Mouse (Mus musculus) adrenal gland, adult (tissue): Measurements from ENCODE around the gene Gm12216.
A peak's percentile ranks its signal among the peaks of the same experiment; 100 is the strongest.
"Not testable (repeated sequence)": the region's sequence is repeated elsewhere in the genome, so short reads cannot be mapped to it uniquely, and the experiment has no call there.

ENCODE experiments used
- DNase-seq, 2 experiments: peaks; one replicate each; pipeline ENCODE4 v3.0.0; 2022 to 2023; ENCODE audit warnings: low spot score in 1 of 2; ENCODE audit not compliant: inconsistent age in 2 of 2

The Gm12216 gene

GRCm38 (mm10) chr11:53873909-53874704, 15.1 kb upstream of the Gm12216 start:
- peak in 1 of 2 experiments; percentile 44 for DNase-seq

- peak; percentile 66 to 84 for DNase-seq
These were observed 12.9 kb upstream of the Gm12216 start for GRCm38 (mm10) chr11:53871786-53872507.

- DNase-seq, result no peak
These were observed 10.1 kb upstream of the Gm12216 start for GRCm38 (mm10) chr11:53869172-53869571.

- DNase-seq, result peak; percentile 37 to 78
These were observed 9.3 kb upstream of the Gm12216 start for GRCm38 (mm10) chr11:53868323-53868722.

- DNase-seq, result not testable (repeated sequence)
These were observed 5.8 kb upstream of the Gm12216 start for GRCm38 (mm10) chr11:53864724-53865310.

GRCm38 (mm10) chr11:53860944-53861343, 1.9 kb upstream of the Gm12216 start:
- not testable (repeated sequence) for DNase-seq

DNA sequence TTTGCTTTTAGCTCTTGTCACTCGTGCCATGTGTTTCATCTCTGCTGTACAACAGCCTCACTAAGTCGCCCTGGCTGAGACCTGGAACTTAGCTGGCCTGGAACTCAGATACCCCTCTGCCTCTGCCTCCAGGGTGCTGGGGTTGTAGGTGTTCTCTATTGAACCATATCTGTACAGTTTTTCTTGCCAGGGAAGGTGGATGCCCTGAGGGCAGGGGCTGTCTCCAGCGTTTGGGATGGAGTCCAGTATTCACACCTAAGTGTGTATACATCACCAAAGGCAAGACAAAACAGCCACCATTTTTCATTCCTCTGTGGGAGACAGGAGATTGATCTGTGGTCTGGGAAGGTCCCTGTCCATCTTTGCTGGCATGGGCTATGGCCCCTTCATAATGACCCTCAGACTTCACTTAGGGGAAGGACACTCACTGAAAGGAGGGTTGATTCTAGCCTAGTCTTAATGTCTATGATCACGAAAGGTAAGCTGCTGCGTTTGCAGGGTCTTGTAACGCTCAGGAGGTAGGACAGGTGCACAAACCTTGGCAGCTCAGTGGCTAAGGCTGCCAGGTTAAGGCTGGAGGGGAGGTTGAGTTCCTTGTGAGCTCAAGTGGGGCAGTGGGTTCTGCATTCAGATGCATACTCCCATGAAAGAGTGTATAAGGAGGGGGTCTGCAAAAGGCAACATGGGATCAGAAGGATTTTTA, 847 bp downstream of the Gm12216 start:
- DNase-seq, result peak in 1 of 2 experiments; percentile 52

- peak in 1 of 2 experiments; percentile 37 for DNase-seq
These were observed 5.4 kb downstream of the Gm12216 start for GRCm38 (mm10) chr11:53853665-53854064.

DNA sequence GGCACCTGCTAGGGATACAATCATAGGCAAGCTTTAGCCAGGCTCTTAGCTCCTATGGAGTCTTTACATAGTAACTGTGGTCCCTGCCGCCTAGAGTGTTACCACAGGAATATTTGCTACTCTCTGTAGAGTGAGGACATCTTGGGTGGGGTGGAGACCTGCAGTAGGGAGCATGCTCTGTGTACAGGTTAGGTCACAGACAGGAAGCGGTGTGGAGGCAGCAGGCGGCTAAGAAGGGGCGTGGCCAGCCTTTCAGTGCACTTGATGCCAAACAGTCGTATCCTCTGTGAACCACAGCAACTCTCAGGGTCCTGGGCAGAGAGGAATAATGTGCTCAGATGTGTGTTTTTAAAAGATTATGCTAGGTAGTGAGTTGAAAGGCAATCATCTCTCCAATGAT, 7.3 kb downstream of the Gm12216 start:
- DNase-seq, result no peak

DNA sequence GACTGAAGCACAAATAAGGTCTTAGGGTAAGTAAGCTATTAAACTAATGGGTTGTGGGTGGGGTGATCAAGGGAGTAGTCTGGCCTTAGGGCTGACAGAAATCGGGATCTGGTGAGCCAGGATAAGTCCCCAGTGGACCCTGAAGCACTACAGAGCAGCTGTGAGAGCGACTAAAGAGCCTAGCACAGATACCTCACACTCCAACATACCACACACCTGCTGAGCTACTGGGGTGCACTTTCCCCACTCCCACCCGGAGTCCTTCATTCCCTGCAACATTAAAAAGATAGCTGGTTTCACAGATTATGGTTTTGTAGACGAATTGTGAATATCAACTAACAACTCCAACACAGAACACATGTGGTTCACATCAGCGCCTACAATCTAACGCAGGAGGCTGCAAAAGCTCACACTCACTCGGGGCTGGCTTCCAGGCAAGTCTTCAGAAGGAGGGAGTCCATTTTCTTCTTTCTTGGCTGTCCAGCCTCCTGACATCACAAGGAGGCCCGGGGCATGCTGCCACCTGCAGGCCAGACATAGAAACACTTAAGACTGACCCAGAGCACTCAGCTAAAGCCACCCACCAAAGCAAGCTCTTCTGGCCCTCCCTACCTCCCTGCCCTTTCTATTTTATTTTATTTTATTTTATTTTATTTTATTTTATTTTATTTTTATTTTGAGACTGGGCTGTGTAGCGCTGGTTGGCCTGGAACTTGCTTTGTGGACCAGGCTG, 9.3 kb downstream of the Gm12216 start:
- DNase-seq, result peak; percentile 83 to 92

DNA sequence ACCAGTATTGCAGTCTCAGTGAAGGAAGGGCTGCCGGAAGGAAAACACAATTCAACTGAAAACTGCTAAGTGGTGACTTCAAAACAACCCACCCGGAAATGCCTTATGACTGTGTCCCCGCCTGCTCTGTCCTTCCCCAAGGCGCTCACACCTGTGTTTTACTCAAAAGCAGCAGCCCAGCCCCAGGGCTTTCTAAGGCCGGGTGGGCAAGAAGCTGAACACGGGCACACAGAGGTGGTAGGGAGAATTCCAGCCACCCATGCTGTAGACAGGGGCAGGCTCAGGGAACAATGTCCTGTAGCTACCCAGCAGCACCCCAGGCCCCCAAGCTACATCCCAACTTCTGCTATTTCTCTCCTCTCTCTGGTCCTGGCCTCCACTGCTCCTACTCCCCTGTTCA, 13.4 kb downstream of the Gm12216 start:
- DNase-seq, result no peak

DNA sequence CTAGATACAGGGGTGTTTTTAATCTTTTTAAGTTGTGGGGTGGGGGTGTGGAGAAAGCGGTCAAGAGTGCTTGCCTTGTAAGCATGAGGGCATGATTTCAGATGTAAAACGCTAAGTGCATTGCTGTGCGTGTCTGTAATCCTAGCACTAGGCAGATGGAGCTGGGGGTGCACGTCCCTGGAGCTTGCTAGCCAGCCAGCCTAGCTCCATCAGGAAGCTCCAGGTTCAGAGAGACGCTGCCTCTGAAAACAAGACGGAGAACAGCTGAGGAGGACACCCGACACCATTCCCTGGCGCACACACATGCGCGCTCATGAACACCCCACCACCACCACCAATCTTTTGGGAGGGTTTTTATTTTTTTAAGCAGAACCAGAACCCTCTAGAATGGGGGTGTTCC, 15.9 kb downstream of the Gm12216 start:
- DNase-seq, result no peak

- DNase-seq, result no peak
These were observed 16.9 kb downstream of the Gm12216 start for GRCm38 (mm10) chr11:53842161-53842581.

DNA sequence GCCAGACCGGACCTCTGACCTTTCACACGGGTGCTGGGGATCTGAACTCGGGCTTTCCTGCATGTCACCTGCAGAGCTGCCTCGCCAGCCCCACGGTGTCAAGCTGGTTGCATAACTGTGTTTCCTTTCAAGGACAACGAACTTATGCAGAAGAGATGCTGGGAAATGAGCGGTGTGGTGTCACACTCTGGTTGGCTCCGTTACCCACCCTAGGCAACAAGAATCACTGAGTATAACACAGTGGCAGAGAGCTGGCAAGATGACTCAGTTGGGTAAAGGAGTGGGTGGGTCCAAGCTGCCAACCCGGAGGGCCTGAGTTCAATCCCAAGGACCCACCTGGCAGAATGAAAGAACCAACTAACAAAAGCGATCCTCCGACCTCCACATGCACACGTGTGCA, 17.5 kb downstream of the Gm12216 start:
- no peak for DNase-seq

DNA sequence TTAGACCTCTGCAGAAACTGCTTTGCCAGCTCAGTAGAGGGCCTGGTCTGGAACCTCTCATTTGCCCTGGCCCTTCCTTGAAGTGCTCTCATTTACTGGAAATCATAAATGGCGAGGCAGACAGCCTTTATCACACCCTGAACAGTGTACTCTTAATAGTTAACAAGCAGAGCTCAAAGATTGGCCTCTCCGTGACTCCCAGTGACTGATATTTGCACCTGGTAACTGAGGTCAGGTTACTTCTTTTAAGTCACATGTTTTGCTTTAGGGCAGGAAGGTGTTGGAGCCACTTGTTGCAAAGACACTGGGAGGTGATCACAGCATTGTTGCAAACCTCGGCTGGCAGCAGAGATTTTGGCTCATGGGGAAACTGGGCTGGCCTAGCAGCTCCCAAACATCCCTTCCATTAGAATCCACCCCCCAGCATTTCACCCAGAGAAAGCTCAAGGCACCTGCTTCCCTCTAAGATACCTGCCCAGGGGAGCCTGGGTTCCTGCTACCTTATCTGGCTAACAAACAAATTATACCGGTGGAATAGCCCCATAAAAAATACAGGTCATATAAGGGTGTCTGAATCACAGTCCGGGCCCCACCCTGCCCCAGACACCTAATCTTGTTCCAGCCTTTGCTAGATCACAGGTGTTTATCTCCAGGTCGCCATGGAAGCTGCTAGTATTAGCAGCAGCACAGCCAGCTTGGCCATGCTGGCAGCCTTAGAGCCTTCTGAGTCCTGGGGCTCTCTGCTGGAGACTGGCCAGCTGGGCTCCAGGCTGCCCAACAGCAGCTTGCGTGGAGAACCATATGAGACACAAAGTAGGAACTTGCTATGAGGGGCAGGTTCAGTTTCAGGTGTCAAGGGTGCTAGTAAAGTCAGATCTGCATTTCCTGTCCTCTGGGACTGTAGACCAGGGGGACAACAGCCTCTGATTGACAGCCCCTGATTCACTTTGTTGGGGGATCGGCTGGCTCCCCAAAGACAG, 19.1 kb downstream of the Gm12216 start:
- DNase-seq, result peak in 1 of 2 experiments; percentile 30

GRCm38 (mm10) chr11:53839147-53839546, 19.9 kb downstream of the Gm12216 start:
- no peak for DNase-seq

GRCm38 (mm10) chr11:53837731-53838130, 21.3 kb downstream of the Gm12216 start:
- no peak for DNase-seq

DNA sequence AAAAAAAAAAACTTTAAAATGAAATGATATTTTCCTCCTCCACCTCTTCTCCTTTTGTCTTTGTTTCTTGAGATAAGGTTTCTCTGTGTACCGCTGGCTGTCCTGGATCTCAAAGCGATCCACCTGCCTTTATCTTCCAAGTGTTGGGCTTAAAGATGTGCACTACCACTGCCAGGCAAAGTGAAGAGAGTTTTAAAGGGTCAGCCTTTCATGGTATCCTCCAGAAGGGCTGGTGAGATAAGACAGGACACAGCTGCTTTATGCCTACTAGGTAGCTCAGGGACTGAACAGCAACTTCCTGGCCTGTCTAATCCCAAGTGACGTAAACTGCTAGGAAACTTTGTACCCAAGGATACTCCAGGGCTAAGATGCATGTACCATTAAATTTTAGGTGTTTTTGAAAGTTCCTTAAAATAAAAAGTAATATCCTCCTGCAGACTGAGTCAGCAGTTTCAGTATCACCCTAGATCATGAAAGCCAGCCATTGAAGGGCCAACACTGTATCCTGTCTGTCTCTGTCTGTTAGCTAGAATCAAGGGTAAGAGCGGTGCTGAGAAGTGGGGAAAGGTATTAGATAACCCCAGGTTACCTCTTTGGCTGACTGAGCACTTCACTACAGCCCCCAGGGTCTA, 23.6 kb downstream of the Gm12216 start:
- no peak for DNase-seq

GRCm38 (mm10) chr11:53825409-53825808, 33.6 kb downstream of the Gm12216 start:
- DNase-seq, result no peak
